Mouse (Mus musculus) WW6 (cell line): Measurements from ENCODE around the gene Tmem132a.

Source experiments
- DNase-seq: peaks from one replicate; pipeline ENCODE4 v3.0.0-alpha.2; 2013; ENCODE audit warnings: low read depth, low spot score

Tmem132a gene

GRCm38 (mm10) chr19:10878201-10878837 lies 8.6 kb upstream of the Tmem132a start:
- no peak for DNase-seq

- DNase-seq: no peak
Measured at GRCm38 (mm10) chr19:10871328-10871961, 1.7 kb upstream of the Tmem132a start.

GRCm38 (mm10) chr19:10870676-10871075 lies 936 bp upstream of the Tmem132a start:
- DNase-seq: no peak

- DNase-seq: no peak
Measured at GRCm38 (mm10) chr19:10869241-10869885, 377 bp downstream of the Tmem132a start.

GRCm38 (mm10) chr19:10868623-10869141 lies 1.1 kb downstream of the Tmem132a start:
- no peak for DNase-seq

GRCm38 (mm10) chr19:10867946-10868622 lies 1.7 kb downstream of the Tmem132a start:
- DNase-seq: no peak

GRCm38 (mm10) chr19:10866351-10866750 lies 3.4 kb downstream of the Tmem132a start:
- DNase-seq: no peak

GRCm38 (mm10) chr19:10860072-10860497 lies 9.7 kb downstream of the Tmem132a start:
- DNase-seq: peak; percentile 60

GRCm38 (mm10) chr19:10856520-10856919 lies 13.2 kb downstream of the Tmem132a start:
- no peak for DNase-seq

GRCm38 (mm10) chr19:10855422-10855821 lies 14.3 kb downstream of the Tmem132a start:
- no peak for DNase-seq

GRCm38 (mm10) chr19:10847311-10848087 lies 22.2 kb downstream of the Tmem132a start:
- no peak for DNase-seq

GRCm38 (mm10) chr19:10846150-10846549 lies 23.6 kb downstream of the Tmem132a start:
- no peak for DNase-seq

GRCm38 (mm10) chr19:10845454-10845853 lies 24.3 kb downstream of the Tmem132a start:
- no peak for DNase-seq

- DNase-seq: no peak
Measured at GRCm38 (mm10) chr19:10844206-10844605, 25.5 kb downstream of the Tmem132a start.

GRCm38 (mm10) chr19:10842914-10843313 lies 26.8 kb downstream of the Tmem132a start:
- no peak for DNase-seq

- DNase-seq: no peak
Measured at GRCm38 (mm10) chr19:10841721-10842626, 27.8 kb downstream of the Tmem132a start.

- DNase-seq: no peak
Measured at GRCm38 (mm10) chr19:10839010-10839892, 30.5 kb downstream of the Tmem132a start, which contains the start of gene Slc15a3. Gene Slc15a3, plus strand, starts transcription at chr19:10839727.

GRCm38 (mm10) chr19:10835671-10836070 lies 34.1 kb downstream of the Tmem132a start:
- no peak for DNase-seq

- no peak for DNase-seq
Measured at GRCm38 (mm10) chr19:10833611-10834010, 36.1 kb downstream of the Tmem132a start.
